ENCODE assay signal across 27 mouse cellular contexts in the genomic region with DNA sequence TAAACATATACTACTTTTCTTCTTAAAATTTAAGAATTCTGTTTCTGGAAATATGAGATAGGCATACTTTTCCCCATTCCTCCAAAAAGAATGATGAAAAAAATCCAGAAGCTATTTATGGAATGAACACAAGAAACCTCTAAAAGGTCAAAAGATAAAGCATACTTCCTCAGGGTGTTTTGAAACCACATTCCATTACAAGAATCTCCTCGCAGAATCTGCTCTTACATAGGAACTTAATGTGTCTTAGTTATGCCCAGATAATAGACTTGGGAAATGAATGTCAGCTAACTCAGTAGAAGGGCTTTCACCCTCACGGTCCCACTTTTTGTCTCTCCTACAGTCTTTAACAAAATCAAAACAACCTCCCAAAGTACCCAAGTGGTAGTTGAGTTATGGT. TPM values are rescaled to one million over a fixed set of nuclear protein-coding genes. Genes with fewer than 3 reads are reported as not detected.
DNase-seq lines count a peak whose midpoint lies in the region; ATAC-seq and TF ChIP-seq lines count a peak whose summit lies in the region.
"Had no signal": no experiment of that assay in that cellular context is flagged by ENCODE, and none has a peak within 500 bp of the region (broad histone marks: within the 10 kb centered on the region; RNA-seq: fewer than 3 reads in every experiment).

No protein-coding gene starts in this region.

- CTCF ChIA-PET in Patski (lab: Charles Lee), result interaction anchor here (0.8 kb wide), 1 partner anchor 266 kb away, joined by 3 read pairs; no protein-coding TSS in a partner anchor

- DNase-seq in 3T3-L1 (ENCODE audit: low read depth, low spot score) (peak; percentile 62), Patski (ENCODE audit: low read depth, low spot score) (no peak)
- DNase-seq in Muller cell, postnatal 12 days (ENCODE audit: inconsistent ontology term), result peak; percentile 37
- peak; percentile 15 for DNase-seq in mesoderm, embryonic 11.5 days (ENCODE audit: low read depth, low spot score)
- DNase-seq in spleen, postnatal 14 days (ENCODE audit: low spot score in 2 of 2), result no peak
- no peak for DNase-seq in gastrocnemius, adult 18-20 months (ENCODE audit: low spot score)
- DNase-seq: adrenal gland, adult 2 months; adrenal gland, postnatal 10 days; adrenal gland, postnatal 25 days; B cell, adult 2 months; cerebellum, adult 11 months; cerebellum, adult 18-20 months; cerebellum, adult 8-10 months; cerebellum, adult 9-11 months; cerebellum, postnatal 14 days; cerebellum, postnatal 36 days; embryo, embryonic 11 days; forebrain, postnatal 0 days had no signal

- no peaks in the 10 kb centered on the region for H3K27me3 ChIP-seq in Patski
- H3K27me3 ChIP-seq: CH12.LX; embryonic facial prominence, embryonic 13.5 days; embryonic facial prominence, embryonic 15.5 days; forebrain, embryonic 13.5 days; forebrain, embryonic 15.5 days had no signal

- TF ChIP-seq CTCF in Patski (IDR thresholded peaks at IDR 0.05), result no peak

- POLR2A ChIA-PET in Patski (lab: Charles Lee), result no interaction called here

- in situ Hi-C loops in Patski (cut with MboI; ENCODE audit: low pct_unique_long_range_greater_than_20kb), result no loop called here

- peak; percentile 60 for ATAC-seq in Patski
- no peak for ATAC-seq in megakaryocyte progenitor cell, adult 5-6 weeks (replicated peaks; ENCODE audit: poor library complexity)
- ATAC-seq: CD4-positive, CD25-positive, alpha-beta regulatory T cell, adult 4 months; forebrain, embryonic 13.5 days; forebrain, embryonic 15.5 days; forebrain, postnatal 0 days had no signal

RNA-seq across cellular contexts. Expression of a gene that starts 58.9 kb away (rescaled TPM):
- polyA plus RNA-seq in Patski (2021), result not detected
- under 1 TPM; 0.21 to 0.43 TPM for total RNA-seq in gastrocnemius, adult 18-20 months (2021)
- total RNA-seq in megakaryocyte progenitor cell, adult 5-6 weeks (2015), result not detected in 2 replicates
- not detected in 2 replicates for total RNA-seq in megakaryocyte progenitor cell, adult 5-6 weeks (2017)
- total RNA-seq: common myeloid progenitor, adult 5-6 weeks had no signal
- polyA plus RNA-seq: G1E had no signal

Comparison
In these comparisons a context has a peak if more than half of its experiments do, and no peak if none do; other contexts are left out.
1. DNase-seq: peak in 3T3-L1 (single experiment), Muller cell, postnatal 12 days (single experiment) and mesoderm, embryonic 11.5 days (single experiment); none in Patski (single experiment), spleen, postnatal 14 days (0 of 2) and gastrocnemius, adult 18-20 months (single experiment).